Mouse (Mus musculus) brain, embryonic 14.5 days (tissue): ENCODE results near the gene Eppin. TPM values are rescaled to one million over a fixed set of nuclear protein-coding genes. Genes with fewer than 3 reads are reported as not detected.
"Not testable (repeated sequence)": the region's sequence is repeated elsewhere in the genome, so short reads cannot be mapped to it uniquely, and the experiment has no call there.

Experiments used
- DNase-seq: peaks from one replicate; pipeline ENCODE4 v3.0.0-alpha.2; 2011; ENCODE audit warnings: low read depth
- CTCF ChIP-seq: fragments of 200-500 bp; IDR thresholded peaks from 2 replicates; pipeline ENCODE4 v1.5.1; 2012; ENCODE audit warnings: inconsistent platforms, mild to moderate bottlenecking, moderate library complexity, borderline replicate concordance; ENCODE audit not compliant: insufficient read depth, insufficient read length; ENCODE audit errors: extremely low read depth
- POLR2A ChIP-seq: fragments of 200-500 bp; IDR thresholded peaks from 2 replicates; pipeline ENCODE4 v1.6.1; 2012; ENCODE audit warnings: mild to moderate bottlenecking, inconsistent platforms, borderline replicate concordance; ENCODE audit not compliant: poor library complexity, insufficient read depth, insufficient read length, severe bottlenecking; ENCODE audit errors: extremely low read depth
- polyA plus RNA-seq: library from polyadenylated mRNA; depleted of rRNA; stranded (reverse); fragments of >200 nt; gene quantifications from 2 replicates; pipeline ENCODE4 v1.2.3, GENCODE M21; 2012; rRNA removed

Gene Eppin
- not detected in 2 replicates for polyA plus RNA-seq

DNA sequence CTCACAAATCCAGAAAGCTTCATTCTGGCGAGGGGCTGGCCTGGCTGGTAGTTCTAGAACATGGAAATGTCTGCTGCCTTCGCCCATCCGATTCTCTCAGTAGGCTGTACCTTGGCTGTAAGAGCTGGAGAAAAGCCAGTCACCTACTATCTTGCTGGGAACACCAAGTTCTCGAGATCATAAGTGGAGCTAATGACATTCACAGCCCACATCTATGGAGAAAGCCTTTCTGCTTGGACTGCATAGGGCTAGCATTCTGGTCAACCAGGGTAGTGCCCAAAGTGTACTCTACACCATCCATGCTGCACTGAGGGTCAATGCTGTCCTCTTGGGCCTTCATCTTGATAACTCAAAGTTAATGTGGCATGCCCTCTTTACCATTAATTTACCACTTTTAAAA is at the start of gene Eppin:
Eppin (minus strand) TSS at position 101 of the 400 bp plus-strand sequence.
- DNase-seq: no peak
- TF ChIP-seq POLR2A: no peak
- no peak for TF ChIP-seq CTCF

DNA sequence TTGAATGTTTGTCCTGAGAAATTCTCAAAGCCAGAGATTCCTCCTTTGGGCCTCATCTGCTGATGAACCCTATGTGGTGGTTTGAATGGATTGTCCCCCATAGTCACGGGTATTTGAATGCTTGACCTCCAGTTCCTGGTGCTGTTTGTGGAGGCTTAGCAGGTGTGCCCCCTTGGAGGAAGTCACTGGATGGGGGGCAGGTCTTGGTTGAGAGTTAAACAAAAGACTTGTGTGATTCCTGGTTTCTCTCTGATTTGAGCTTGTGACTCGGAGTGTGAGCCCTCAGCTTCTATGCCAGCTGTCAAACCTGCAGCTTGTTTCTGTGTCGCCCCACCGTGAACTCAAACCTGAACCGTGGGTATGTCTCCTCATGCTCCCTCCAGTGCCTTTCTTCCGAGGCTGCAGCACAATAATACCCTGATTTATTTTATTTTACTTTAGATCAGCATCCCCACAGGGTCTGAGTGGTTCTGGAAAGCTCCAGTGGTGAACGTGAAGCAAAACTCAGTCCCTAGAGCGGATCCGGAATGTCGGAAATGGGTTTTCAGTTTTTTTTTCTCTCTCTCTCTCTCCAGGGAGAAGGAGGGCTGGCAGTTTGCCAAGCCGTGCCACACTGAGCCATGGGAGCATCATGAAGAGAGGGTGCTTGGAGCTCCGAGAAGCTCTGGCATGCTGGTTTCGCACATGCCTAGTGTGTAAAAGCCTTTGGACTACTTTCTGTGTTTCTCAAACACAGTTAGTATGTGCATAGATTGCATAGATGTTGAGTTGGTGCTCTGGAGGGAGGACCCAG is 48.7 kb upstream of the Eppin start:
- TF ChIP-seq CTCF: no peak
- TF ChIP-seq POLR2A: no peak
- peak; percentile 28 for DNase-seq

DNA sequence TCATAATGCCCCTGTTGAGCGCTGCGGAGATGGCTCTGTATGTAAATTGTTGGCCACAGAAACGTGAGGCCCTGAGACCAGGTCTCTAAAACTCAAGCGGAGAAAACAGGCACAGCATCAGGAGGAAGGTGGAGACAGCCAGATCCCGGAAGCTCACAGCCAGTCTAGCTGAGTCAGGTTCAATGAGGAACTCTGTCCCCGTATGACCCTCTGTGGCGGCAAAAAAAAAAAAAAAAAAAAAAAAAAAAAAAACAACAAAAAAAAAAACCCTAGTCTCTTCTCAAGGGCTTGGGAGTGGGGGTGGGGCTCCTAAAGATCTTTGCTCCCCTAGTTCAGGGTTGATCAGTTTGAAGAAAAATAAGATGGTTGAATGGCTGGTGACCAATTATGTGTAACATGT is 47.7 kb upstream of the Eppin start:
- DNase-seq: no peak
- TF ChIP-seq POLR2A (no peak), CTCF (no peak)

DNA sequence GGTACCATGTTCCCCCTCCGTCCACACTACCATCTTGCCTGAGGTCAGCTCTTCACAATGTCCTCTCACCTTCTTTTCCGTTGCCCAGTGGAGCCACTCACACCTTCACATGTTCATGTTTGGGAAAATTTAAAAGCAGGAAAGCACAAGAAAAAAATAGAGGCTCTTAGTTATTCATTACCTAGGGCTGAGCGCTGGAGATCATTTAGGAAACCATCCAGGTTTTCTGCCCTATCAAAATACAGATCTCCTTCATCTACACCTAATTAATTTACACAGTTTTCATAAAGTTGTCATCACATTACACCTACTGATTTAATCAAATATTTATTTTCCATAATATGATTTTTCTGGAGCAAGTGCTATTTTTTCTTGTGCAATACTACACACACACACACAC is 45.3 kb upstream of the Eppin start, which contains the start of gene Wfdc16:
Wfdc16 (minus strand) TSS at position 101 of the 400 bp plus-strand sequence.
- TF ChIP-seq POLR2A (no peak), CTCF (no peak)
- no peak for DNase-seq

DNA sequence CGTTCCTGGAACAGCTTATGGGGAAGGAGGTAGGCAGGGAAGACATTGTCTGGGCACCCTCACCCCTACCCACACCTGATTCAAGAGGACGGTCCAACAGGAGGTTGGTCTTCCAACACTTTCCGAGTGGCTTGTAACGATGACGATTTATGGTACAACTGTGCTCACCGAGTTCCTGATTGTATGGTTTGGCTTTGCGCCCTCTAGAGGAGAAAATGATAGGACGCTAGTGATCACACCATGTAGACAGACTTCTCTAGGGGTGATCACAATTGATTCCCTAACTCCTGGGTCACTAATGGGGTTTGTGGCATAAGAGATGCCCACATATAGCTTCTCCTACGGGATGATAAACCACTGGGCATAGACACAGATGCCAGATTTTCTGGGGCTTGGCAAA is 41.9 kb upstream of the Eppin start:
- no peak for DNase-seq
- TF ChIP-seq POLR2A: no peak
- peak; percentile 29; the same call in 1 of the 2 replicates for TF ChIP-seq CTCF

DNA sequence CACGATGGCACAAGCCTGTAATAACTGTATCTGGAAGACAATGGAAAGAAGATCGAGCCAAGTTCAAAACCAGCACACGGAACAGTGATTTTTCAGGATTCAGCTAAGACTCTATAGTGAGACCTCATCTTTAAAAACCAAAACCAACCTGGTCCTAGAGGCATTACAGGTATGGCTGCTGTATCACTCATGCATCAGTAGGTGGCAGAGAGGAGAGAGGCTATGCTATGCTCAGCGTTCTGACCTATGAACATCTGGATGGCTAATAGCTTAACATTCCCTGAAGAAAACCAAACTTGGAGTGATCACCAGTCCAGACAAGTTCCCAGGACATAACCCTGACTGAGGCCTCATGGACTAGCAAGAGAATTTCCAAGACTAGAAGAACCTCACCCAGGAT is 28.4 kb upstream of the Eppin start:
- no peak for DNase-seq
- TF ChIP-seq CTCF: no peak
- no peak for TF ChIP-seq POLR2A

- TF ChIP-seq CTCF (no peak), POLR2A (no peak)
- DNase-seq: no peak
Measured at GRCm38 (mm10) chr2:164619050-164619449, 25.7 kb upstream of the Eppin start.

DNA sequence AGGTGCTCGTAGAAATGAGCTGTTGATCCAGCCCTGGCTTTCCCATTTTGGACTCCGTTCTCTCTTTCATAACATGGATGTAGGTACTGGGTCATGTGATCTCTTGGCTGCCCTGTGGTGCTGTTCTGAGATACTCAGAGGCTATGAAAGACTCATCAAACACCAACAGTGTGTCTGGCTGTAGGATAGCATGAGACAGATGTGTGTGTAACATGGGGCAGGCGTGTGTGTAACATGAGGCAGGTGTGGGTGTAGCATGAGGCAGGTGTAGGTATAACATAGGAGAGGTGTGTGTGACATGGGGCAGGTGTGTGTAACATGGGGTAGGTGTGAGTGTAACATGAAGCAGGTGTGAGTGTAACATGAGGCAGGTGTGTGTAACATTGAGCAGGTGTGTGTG is 22.0 kb upstream of the Eppin start:
- TF ChIP-seq CTCF (no peak), POLR2A (no peak)
- DNase-seq: no peak

- DNase-seq: not testable (repeated sequence)
Measured at GRCm38 (mm10) chr2:164613471-164613870, 20.1 kb upstream of the Eppin start, which contains the start of the genes Wfdc6b and Wfdc8. Wfdc6b (plus strand) TSS chr2:164613522. Wfdc8 (minus strand) TSS chr2:164613626.

- TF ChIP-seq CTCF: no peak
- no peak for TF ChIP-seq POLR2A
- no peak for DNase-seq
Measured at GRCm38 (mm10) chr2:164608781-164609180, 15.4 kb upstream of the Eppin start.

DNA sequence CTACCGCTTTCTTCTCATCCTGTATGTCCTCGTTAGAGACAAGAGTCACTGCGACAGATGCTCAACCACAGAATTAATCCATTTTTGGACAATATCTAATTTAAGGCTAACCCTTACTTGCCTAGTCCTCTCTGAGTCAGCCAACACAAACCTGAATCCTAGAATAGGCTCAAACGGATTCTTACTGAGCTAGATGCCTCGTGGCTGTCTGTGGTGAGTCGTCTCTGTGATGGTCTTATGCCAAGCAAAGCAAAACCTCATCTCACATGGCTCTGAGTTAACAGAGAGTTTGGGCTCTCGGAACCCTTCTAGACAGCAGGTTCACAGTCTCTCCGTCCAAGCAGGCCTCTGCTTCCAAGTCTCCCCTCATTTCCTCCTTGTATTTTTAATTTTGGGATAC is 11.0 kb upstream of the Eppin start:
- no peak for DNase-seq
- TF ChIP-seq POLR2A (no peak), CTCF (no peak)

DNA sequence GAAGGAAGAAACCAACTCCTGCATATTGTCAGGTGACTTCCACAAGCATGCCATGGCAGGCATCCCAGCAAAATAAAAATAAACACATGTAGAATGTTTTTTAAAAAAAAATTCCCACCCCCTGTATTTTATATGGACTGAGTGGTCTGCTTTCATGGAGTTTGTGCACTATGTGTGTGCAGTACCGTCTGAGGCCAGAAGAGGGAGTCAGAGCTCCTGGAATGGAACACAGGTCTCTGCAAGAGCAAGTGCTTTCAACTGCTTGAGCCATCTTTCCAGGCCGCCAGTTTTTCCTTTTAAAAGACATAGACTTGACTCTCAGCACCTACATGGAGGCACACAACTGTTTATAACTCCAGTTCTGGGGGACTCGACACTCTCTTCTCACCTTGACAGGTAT is 10.1 kb upstream of the Eppin start:
- TF ChIP-seq CTCF (peak; percentile 18; the same call in 1 of the 2 replicates), POLR2A (no peak)

DNA sequence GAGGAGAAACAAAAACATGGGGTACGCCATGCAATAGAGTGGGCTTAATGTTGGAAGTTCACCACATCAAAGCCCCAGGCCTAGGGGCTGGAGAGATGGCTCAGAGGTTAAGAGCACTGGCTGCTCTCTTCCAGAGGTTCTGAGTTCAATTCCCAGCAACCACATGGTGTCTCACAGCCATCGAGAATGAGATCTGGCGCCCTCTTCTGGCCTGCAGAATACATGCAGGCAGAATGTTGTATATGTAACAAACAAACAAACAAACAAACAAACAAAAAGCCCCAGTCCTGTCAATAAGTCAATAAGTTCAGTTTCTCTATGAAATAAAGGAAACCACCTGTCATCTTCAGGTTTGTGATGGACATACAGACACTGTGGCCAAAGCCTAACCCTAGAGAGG is 6.8 kb upstream of the Eppin start:
- TF ChIP-seq POLR2A (no peak), CTCF (peak; percentile 13; the same call in 1 of the 2 replicates)
- no peak for DNase-seq

More for the DNA sequence above, 10.1 kb upstream of the Eppin start:
- no peak for DNase-seq

- DNase-seq: peak; percentile 80
Measured at GRCm38 (mm10) chr2:164592014-164592413, 1.4 kb downstream of the Eppin start.

DNA sequence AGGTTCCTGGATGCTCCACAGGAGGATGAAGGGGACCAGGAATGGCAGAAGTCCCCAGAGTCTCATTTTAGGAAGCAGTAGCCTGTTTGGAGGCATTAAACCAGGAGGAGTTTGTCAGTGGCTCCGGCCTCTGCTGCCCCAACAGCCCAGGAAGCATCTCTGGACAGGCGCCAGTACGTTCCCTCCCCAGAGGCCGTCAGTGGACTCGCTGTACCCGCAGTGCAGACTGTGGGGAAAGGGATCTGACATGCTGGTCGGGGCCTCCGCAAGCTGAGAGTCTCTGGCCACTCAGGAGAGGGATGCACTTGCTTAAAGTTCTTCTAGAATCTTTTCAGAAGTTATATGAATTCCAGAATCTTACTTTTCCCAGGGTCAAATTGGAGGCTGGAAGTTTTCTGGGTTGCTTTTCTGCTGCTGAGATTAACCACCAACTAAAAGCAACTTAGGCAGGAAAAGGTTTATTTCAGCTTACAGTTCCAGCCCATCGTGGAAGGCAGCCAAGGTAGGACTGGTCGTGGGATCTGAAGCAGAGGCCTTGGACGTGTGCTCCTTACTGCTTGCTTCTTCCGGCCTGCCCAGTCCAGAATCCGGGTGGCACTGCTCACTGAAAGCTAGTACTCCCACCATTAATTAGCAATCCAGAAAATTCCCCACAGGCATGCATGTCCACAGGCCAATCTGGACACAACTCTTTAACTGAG is 8.2 kb downstream of the Eppin start, which contains the start of gene Wfdc6a:
Wfdc6a (minus strand) TSS at position 423 of the 701 bp plus-strand sequence.
- DNase-seq: not testable (repeated sequence)

More at GRCm38 (mm10) chr2:164592014-164592413, 1.4 kb downstream of the Eppin start:
- TF ChIP-seq CTCF: peak; percentile 75; the same call in 1 of the 2 replicates
- TF ChIP-seq POLR2A: no peak

GRCm38 (mm10) chr2:164573359-164573758 is 20.0 kb downstream of the Eppin start, which contains the start of gene Spint3:
Spint3 (minus strand) TSS chr2:164573459.
- DNase-seq: not testable (repeated sequence)
